Mouse (Mus musculus) left cerebral cortex, adult 2 months (tissue): ENCODE results near the gene Grk2. TPM values are rescaled to one million over a fixed set of nuclear protein-coding genes. Genes with fewer than 3 reads are reported as not detected.

Experiments used
- DNase-seq, 2 experiments: peaks; one replicate each; pipeline ENCODE4 v3.0.0; 2021 to 2022; ENCODE audit warnings: low spot score in 2 of 2, mixed read lengths in 1 of 2; ENCODE audit errors: extremely low spot score in 1 of 2
- H3K27ac ChIP-seq: fragments of 200-600 bp; 2 replicates; pipeline ENCODE4 v1.8.1; 2022
- H3K4me3 ChIP-seq: fragments of 200-600 bp; 2 replicates; pipeline ENCODE4 v1.8.1; 2022
- CTCF ChIP-seq: fragments of 200-600 bp; IDR thresholded peaks from 2 replicates; pipeline ENCODE4 v1.8.1; 2022; ENCODE audit warnings: antibody characterized with exemption, mild to moderate bottlenecking, moderate library complexity
- intact Hi-C: fragments of 180-260 bp; cut with DNase I; formaldehyde crosslinking; loops from one replicate; pipeline ENCODE4 v1.15.1; 2025
- long read RNA-seq, 2 experiments: library from polyadenylated mRNA; stranded (forward); transcript quantifications; one replicate each; pipeline ENCODE4 v2.0.0; 2021; ENCODE audit warnings: borderline mapping rate in 2 of 2
- total RNA-seq, 2 experiments: library from RNA; stranded (reverse); gene quantifications; 2 replicates each; pipeline ENCODE4 v1.2.3; 2021

Gene Grk2
- 100 to 1,000 TPM; 236 to 248 TPM for total RNA-seq
- long read RNA-seq, experiment 1, transcript Grk2-202 (21 exons, 3,376 nt): major isoform, 185 of 280 reads
- long read RNA-seq, experiment 1, partial matches to known transcripts: 23 of 280 reads
- long read RNA-seq, experiment 1, other reads (novel, unspliced or antisense): 72 of 280 reads
- long read RNA-seq, experiment 2, transcript Grk2-202 (21 exons, 3,376 nt): major isoform, 151 of 244 reads
- long read RNA-seq, experiment 2, partial matches to known transcripts: 19 of 244 reads
- long read RNA-seq, experiment 2, other reads (novel, unspliced or antisense): 74 of 244 reads

DNA sequence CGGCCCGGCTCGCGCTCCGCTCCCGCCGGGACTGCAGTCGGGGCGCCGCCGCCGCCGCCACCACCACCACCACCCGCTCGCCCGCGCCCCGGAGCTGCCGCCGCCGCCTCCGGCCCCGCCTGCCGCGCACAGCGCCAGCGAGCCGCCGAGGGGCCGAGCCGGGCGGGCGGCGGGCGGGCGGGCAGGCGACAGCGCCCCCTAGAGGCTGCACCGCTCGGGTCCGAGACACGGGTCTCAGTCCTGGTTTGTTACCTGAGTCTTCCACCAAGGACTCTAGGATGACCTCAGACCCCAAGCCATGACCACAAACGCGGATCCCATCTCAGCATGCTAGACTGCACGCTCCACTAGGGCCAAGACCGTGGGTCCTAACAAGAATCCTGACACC lies at the start of gene Grk2:
Grk2 (minus strand) TSS at position 33 of the 388 bp plus-strand sequence.
- Histone ChIP-seq H3K27ac (peak within 1 kb of the TSS; percentile 96), H3K4me3 (peak within 1 kb of the TSS; percentile 71)
- DNase-seq: peak; percentile 83 to 85
- intact Hi-C loops: loop anchor here (1.0 to 5.0 kb wide), 3 partner anchors 23 to 204 kb away; partner anchors contain the start of gene Ankrd13d
- peak; percentile 74 for TF ChIP-seq CTCF

DNA sequence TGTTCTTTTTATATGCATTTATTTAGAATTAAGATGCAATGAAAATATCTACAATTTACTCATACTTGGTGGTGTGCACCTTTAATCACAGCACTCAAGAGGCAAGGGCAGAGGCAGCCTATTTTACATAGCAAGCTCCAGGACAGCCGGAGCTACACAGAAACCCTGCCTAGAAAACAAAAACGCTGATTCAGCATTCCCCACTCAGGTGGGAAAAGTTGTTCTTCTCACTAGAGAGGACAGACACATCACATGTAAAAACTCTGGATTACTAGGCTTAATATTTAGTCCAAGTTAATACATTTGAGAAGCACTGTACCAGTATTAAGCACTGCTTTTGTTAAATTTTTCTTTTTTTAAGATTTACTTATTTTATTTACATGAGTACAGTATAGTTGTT lies 43.4 kb upstream of the Grk2 start:
- H3K4me3 ChIP-seq: no peak overlapping the region
- no peak for DNase-seq
- H3K27ac ChIP-seq: no peak overlapping the region
- intact Hi-C loops: no loop called here
- no peak; the same call in 1 of the 2 replicates for TF ChIP-seq CTCF

DNA sequence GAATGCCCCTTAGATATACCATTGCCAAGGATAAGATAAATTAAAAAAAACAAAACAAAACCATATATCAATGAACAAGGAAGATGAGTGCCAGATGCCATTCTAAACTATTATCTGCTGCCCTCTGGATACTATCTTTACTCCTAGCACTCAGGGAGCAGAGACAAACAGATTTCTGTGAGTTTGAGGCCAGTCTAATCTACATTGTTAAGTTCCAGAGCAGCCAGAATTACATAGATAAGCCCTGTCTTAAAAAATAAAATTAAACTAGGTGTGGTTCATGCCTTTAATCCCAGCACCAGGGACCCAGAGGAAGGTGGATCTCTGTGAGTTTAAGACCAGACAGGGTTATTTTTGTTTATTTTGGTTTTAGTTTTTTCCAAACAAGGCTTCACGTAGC lies 40.5 kb upstream of the Grk2 start:
- intact Hi-C loops: no loop called here
- no peak for TF ChIP-seq CTCF

GRCm38 (mm10) chr19:4338162-4338561 lies 32.1 kb upstream of the Grk2 start:
- DNase-seq: no peak
- intact Hi-C loops: loop anchor here (5.0 kb wide), 1 partner anchor 104 kb away; no protein-coding TSS in a partner anchor

More for the DNA sequence above, 40.5 kb upstream of the Grk2 start:
- DNase-seq: no peak
- Histone ChIP-seq H3K27ac (no peak overlapping the region), H3K4me3 (no peak overlapping the region)

GRCm38 (mm10) chr19:4333791-4334190 lies 27.8 kb upstream of the Grk2 start:
- DNase-seq: peak; percentile 91 to 92
- peak overlapping the region; percentile 56 for H3K4me3 ChIP-seq
- peak; percentile 24 for TF ChIP-seq CTCF
- H3K27ac ChIP-seq: peak overlapping the region; percentile 97
- intact Hi-C loops: loop anchor here (1.0 kb wide), 1 partner anchor 64 kb away; no protein-coding TSS in a partner anchor

More at GRCm38 (mm10) chr19:4338162-4338561, 32.1 kb upstream of the Grk2 start:
- Histone ChIP-seq H3K4me3 (no peak overlapping the region), H3K27ac (no peak overlapping the region)
- TF ChIP-seq CTCF: peak; percentile 69

DNA sequence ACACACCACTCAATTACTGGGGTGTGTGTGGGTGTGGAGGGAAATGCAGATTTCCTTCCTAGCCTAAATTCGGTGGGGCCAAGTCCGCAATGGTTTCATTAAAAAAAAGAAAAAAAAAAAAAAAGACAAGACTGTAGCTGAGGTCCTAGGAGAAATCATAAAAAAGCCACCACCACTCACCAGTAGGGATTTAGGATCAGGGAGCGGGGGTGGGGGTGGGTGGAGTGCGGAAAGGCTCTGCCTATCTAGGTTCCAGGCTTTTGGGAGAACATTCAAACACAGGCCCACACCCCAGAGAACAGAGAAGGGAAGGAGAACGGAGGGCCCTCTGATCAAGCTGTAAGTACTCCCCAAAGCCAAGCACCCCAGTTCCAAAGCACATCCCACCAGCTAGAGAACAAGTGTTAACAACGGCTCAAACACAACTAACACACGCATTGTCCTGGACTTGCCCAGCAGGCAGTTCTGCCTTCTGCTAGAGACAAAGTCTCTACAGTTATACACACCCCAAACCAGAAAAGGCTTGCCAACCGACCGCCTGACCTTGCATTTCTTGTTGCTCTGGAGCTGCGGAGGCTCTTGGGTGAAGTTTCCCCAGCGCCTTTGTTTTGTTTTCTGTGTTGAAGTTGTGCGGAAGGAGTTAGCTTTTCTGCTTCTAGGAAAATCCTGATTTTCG lies 27.2 kb upstream of the Grk2 start:
- H3K4me3 ChIP-seq: peak overlapping the region; percentile 56
- no peak; the same call in 1 of the 2 replicates for TF ChIP-seq CTCF
- peak overlapping the region; percentile 97 for H3K27ac ChIP-seq
- DNase-seq: peak in 1 of 2 experiments; percentile 28
- intact Hi-C loops: loop anchor here (1.0 kb wide), 1 partner anchor 64 kb away; no protein-coding TSS in a partner anchor

DNA sequence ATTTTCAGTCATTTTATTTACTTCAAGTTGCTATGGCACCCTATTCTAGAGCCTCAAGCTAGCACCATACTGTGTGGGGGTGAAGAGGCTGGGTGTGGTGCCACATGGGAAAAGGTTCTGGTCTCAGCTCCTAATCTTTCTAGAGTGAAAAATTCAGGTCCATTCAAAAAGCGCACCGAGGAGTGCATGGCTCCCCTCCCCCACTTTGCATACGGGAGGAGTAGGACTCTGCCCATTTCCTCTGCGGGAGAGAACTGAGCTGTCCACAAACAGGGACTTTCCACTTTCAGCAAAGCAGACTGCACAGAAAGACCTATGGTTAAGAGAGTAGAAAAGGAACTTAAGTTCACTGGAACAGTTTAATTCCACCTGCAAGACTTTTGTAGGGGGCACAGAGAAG lies 26.6 kb upstream of the Grk2 start:
- no peak for TF ChIP-seq CTCF
- Histone ChIP-seq H3K27ac (peak overlapping the region; percentile 97), H3K4me3 (peak overlapping the region; percentile 56)
- intact Hi-C loops: loop anchor here (1.0 kb wide), 1 partner anchor 65 kb away; no protein-coding TSS in a partner anchor
- DNase-seq: peak; percentile 32 to 49

- Histone ChIP-seq H3K4me3 (no peak overlapping the region), H3K27ac (no peak overlapping the region)
- no peak for DNase-seq
- no peak for TF ChIP-seq CTCF
- intact Hi-C loops: no loop called here
Observed at GRCm38 (mm10) chr19:4331273-4331672, 25.3 kb upstream of the Grk2 start.

- no peak for DNase-seq
- intact Hi-C loops: no loop called here
Observed at GRCm38 (mm10) chr19:4330603-4331002, 24.6 kb upstream of the Grk2 start.

DNA sequence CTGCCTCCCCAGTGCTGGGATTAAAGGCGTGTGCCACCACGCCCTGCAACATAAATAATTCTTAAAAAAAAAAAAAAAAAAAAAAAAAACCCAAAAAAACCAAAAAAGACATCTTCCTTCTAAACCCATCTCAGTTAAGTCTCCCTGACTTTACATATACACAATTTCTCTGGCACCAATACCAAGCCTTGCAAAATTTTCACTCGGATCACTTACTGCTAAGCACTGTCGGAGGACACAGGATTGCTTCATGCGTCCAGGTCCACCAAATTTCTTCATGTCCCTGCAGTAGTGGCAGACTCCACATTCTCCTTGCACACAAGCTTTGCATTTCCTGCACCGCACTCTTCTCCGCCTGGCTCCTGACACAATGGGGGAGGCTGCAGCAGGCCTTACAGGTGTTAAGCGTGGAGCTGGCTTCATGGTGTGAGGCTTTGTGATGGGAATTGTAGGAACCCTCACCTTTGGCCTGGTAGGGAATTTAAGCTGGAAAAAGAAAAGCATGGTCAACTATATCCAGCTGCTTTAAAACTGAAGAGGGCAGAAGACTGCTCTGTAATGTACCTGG lies 22.8 kb upstream of the Grk2 start:
- intact Hi-C loops: no loop called here

More at GRCm38 (mm10) chr19:4330603-4331002, 24.6 kb upstream of the Grk2 start:
- TF ChIP-seq CTCF: no peak
- Histone ChIP-seq H3K27ac (no peak overlapping the region), H3K4me3 (no peak overlapping the region)

GRCm38 (mm10) chr19:4326881-4327280 lies 20.9 kb upstream of the Grk2 start:
- no peak overlapping the region for H3K4me3 ChIP-seq
- intact Hi-C loops: no loop called here
- DNase-seq: no peak
- no peak overlapping the region for H3K27ac ChIP-seq
- TF ChIP-seq CTCF: no peak

More for the DNA sequence above, 22.8 kb upstream of the Grk2 start:
- no peak overlapping the region for H3K27ac ChIP-seq
- no peak overlapping the region for H3K4me3 ChIP-seq
- DNase-seq: no peak
- no peak for TF ChIP-seq CTCF

DNA sequence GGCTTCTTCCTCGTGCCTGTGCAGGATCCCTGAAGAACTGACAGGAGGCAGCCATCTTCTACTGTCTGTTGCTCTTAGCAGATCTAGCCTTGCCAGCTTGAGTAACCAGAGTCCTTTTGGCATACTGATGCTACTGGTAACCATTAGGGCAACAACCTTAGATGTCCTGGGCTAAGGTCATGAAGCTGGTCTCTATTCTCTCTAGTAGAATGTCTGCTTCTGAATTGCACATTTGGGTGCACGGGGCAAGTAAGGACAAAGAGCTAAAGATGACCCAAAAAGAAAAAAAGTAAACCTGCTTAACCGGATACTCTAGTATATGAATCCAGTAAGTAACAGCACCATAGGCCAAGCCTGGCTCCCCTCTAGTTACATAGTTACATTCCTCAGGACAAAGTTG lies 20.1 kb upstream of the Grk2 start:
- intact Hi-C loops: no loop called here
- H3K27ac ChIP-seq: no peak overlapping the region
- no peak overlapping the region for H3K4me3 ChIP-seq
- TF ChIP-seq CTCF: no peak
- DNase-seq: no peak
